Mouse (Mus musculus): ENCODE measurements around the gene Ggta1.

The Ggta1 gene
- long read RNA-seq, experiment 1, partial matches to known transcripts, result 2 of 8 reads
- long read RNA-seq, experiment 1, other reads (novel, unspliced or antisense), result 3 of 8 reads
- long read RNA-seq, experiment 2, partial matches to known transcripts, result 0 of 3 reads
- long read RNA-seq, experiment 2, other reads (novel, unspliced or antisense), result 2 of 3 reads

GRCm38 (mm10) chr2:35462791-35463281, at the start of gene Ggta1:
Gene Ggta1 (minus strand): TSS chr2:35463231.
- intact Hi-C loops (cut with DNase I), result no loop called here

GRCm38 (mm10) chr2:35512226-35512625, 49.2 kb upstream of the Ggta1 start:
- intact Hi-C loops (cut with DNase I), result no loop called here

GRCm38 (mm10) chr2:35510920-35511319, 47.9 kb upstream of the Ggta1 start:
- intact Hi-C loops (cut with DNase I), result no loop called here

- intact Hi-C loops (cut with DNase I), result no loop called here
Measured at GRCm38 (mm10) chr2:35509888-35510287, 46.9 kb upstream of the Ggta1 start.

GRCm38 (mm10) chr2:35509343-35509667, 46.3 kb upstream of the Ggta1 start:
- intact Hi-C loops (cut with DNase I), result no loop called here

GRCm38 (mm10) chr2:35508597-35509342, 45.7 kb upstream of the Ggta1 start:
- intact Hi-C loops (cut with DNase I), result no loop called here

GRCm38 (mm10) chr2:35507191-35507511, 44.1 kb upstream of the Ggta1 start:
- intact Hi-C loops (cut with DNase I), result no loop called here

- intact Hi-C loops (cut with DNase I), result no loop called here
Measured at GRCm38 (mm10) chr2:35506311-35507190, 43.5 kb upstream of the Ggta1 start.

GRCm38 (mm10) chr2:35505519-35506286, 42.7 kb upstream of the Ggta1 start:
- intact Hi-C loops (cut with DNase I), result no loop called here

GRCm38 (mm10) chr2:35504417-35504776, 41.4 kb upstream of the Ggta1 start:
- intact Hi-C loops (cut with DNase I), result no loop called here

GRCm38 (mm10) chr2:35503723-35504416, 40.8 kb upstream of the Ggta1 start:
- intact Hi-C loops (cut with DNase I), result no loop called here

GRCm38 (mm10) chr2:35503021-35503722, 40.1 kb upstream of the Ggta1 start:
- intact Hi-C loops (cut with DNase I), result no loop called here

- intact Hi-C loops (cut with DNase I), result no loop called here
Measured at GRCm38 (mm10) chr2:35502561-35502960, 39.5 kb upstream of the Ggta1 start.

- intact Hi-C loops (cut with DNase I), result no loop called here
Measured at GRCm38 (mm10) chr2:35499474-35499873, 36.4 kb upstream of the Ggta1 start.

- intact Hi-C loops (cut with DNase I), result no loop called here
Measured at GRCm38 (mm10) chr2:35498961-35499360, 35.9 kb upstream of the Ggta1 start.

- intact Hi-C loops (cut with DNase I), result no loop called here
Measured at GRCm38 (mm10) chr2:35497662-35498196, 34.7 kb upstream of the Ggta1 start.

- intact Hi-C loops (cut with DNase I), result no loop called here
Measured at GRCm38 (mm10) chr2:35496279-35497013, 33.4 kb upstream of the Ggta1 start.

GRCm38 (mm10) chr2:35495486-35496278, 32.7 kb upstream of the Ggta1 start:
- intact Hi-C loops (cut with DNase I), result no loop called here
